Mouse (Mus musculus): ENCODE measurements at regions not wholly inside any gene's neighbourhood (a gene's known extent, or its start where the extent isn't known, plus 50 kb on each side); places are given as distances from the start of the nearest gene placed in this dataset.

DNA sequence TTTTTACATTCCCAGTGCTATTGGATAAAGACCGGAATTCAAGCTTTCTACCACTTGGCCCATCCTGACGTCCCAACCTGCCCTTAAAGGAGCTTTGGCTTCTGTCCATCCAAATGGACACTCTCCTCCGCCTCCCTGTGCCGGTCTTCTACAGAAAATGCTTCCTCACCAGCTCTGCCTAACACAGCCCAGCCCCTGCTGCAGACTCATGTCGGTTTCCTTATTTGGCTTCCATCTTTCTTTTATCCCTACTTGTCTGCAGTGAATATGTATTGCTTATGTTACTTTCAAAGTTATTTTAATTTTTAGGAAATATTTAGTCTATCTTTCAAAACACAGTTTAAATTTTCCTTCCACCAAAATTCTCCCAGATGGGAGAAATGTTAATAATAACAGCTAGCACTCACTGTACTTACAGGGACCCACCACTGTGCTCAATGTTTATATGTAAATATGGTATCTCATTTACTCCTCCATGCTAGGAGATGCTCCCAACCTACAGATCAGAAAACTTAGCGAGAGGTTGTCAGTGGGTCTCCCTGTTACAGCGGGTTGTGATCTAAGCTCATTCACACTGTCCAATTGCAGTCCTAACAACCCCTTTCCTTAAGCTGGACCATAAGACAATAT is 118.6 kb downstream of the Sptssa start:
- no peak for TF ChIP-seq CTCF (IDR thresholded peaks at IDR 0.05; ENCODE audit: low read depth, low read length)
- no peak for TF ChIP-seq TAL1 (conservative IDR thresholded peaks at IDR 0.05; ENCODE audit: low read depth, low read length)
- no peak for TF ChIP-seq POLR2AphosphoS5 (IDR thresholded peaks at IDR 0.05; ENCODE audit: insufficient replicate concordance, low read depth, low read length)

Measured in G1E (cell line).